Mouse (Mus musculus) G1E (cell line): ENCODE measurements around the gene Zfp523.

Experiments used
- CTCF ChIP-seq: IDR thresholded peaks from 2 replicates; pipeline ENCODE4 v1.5.1; 2012; ENCODE audit warnings: low read depth, low read length, inconsistent platforms, mixed read lengths
- GATA1 ChIP-seq: IDR thresholded peaks from 2 replicates; pipeline ENCODE4 v1.6.1; 2012; ENCODE audit warnings: borderline replicate concordance, low read length, inconsistent platforms, mixed read lengths
- GATA2 ChIP-seq: IDR thresholded peaks from 2 replicates; pipeline ENCODE4 v1.6.1; 2012; ENCODE audit warnings: low read depth, low read length, inconsistent platforms, borderline replicate concordance
- POLR2AphosphoS5 ChIP-seq: IDR thresholded peaks from 2 replicates; pipeline ENCODE4 v1.6.1; 2012; ENCODE audit warnings: low read depth, low read length, inconsistent platforms; ENCODE audit not compliant: insufficient replicate concordance
- TAL1 ChIP-seq: conservative IDR thresholded peaks from 2 replicates; pipeline ENCODE4 v1.6.1; 2012; ENCODE audit warnings: low read depth, low read length, inconsistent platforms, mixed read lengths

DNA sequence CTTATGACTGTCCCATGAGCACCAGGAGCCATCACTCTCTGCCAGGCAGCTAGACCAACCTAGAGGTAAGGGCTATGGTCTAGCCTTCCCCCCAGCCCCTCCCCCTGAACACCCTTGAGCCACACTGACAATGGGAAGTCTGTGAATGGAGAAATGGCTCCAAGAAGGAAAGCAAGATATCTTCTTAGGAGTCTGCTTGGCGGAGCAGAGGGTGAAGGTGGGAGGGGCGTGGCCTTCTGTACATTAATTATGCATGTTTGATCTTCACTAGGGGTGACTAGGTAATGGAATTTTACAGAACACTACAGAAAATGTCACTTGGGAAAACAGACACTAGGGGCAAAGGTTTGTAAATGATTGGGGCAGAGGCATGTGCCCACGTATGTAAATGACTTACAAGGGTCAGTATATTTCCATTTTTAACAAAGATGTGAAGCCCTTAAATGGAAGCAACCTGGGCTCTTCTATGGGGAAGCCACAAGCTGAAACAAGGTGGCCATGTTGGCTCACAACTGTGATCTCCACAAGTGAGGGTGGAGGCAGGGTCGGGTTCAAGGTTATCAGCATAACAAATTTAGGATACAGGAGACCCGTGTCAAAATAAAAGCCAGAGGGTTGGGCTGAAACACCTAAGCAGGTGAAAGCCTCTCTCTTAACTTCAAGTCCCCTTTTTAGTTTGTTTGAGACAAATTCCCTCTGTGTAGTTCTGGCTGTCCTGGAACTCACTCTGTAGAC, 46.4 kb upstream of the Zfp523 start:
- TF ChIP-seq CTCF (no peak), TAL1 (no peak), GATA1 (no peak), GATA2 (no peak), POLR2AphosphoS5 (no peak)
